Mouse (Mus musculus) forebrain, embryonic 15.5 days (tissue): Measurements from ENCODE around the gene Nsmce4a. TPM values are rescaled to one million over a fixed set of nuclear protein-coding genes. Genes with fewer than 3 reads are reported as not detected.

Source experiments
- ATAC-seq: fragments of 200-750 bp; cut with Nextera tagmentation; replicated peaks from 2 replicates; pipeline ENCODE4 v1.8.0; 2017; ENCODE audit warnings: mild to moderate bottlenecking, moderate TSS enrichment, moderate library complexity
- H3K27ac ChIP-seq: fragments of 300-500 bp; sonication (generic); replicated peaks from 2 replicates; pipeline ENCODE4 v1.5.1; 2015; ENCODE audit warnings: mild to moderate bottlenecking, inconsistent platforms
- H3K27me3 ChIP-seq: fragments of 300-500 bp; sonication (generic); 2 replicates; pipeline ENCODE4 v1.6.1; 2015; ENCODE audit warnings: inconsistent platforms
- H3K36me3 ChIP-seq: fragments of 300-500 bp; sonication (generic); 2 replicates; pipeline ENCODE4 v1.6.1; 2015; ENCODE audit warnings: mild to moderate bottlenecking, inconsistent platforms
- H3K4me1 ChIP-seq: fragments of 300-500 bp; sonication (generic); 2 replicates; pipeline ENCODE4 v1.6.1; 2015; ENCODE audit warnings: inconsistent platforms
- H3K4me2 ChIP-seq: fragments of 300-500 bp; sonication (generic); replicated peaks from 2 replicates; pipeline ENCODE4 v1.6.1; 2015; ENCODE audit warnings: mild to moderate bottlenecking, inconsistent platforms
- H3K4me3 ChIP-seq: fragments of 300-500 bp; sonication (generic); 2 replicates; pipeline ENCODE4 v1.5.1; 2015; ENCODE audit warnings: mild to moderate bottlenecking, inconsistent platforms
- H3K9ac ChIP-seq: fragments of 300-500 bp; sonication (generic); replicated peaks from 2 replicates; pipeline ENCODE4 v1.6.1; 2015; ENCODE audit warnings: mild to moderate bottlenecking, inconsistent platforms
- H3K9me3 ChIP-seq: fragments of 300-500 bp; sonication (generic); 2 replicates; pipeline ENCODE4 v1.6.1; 2016; ENCODE audit warnings: inconsistent platforms
- WGBS: fragments of 180-500 bp; shearing (Covaris S2); methylation state at CpG from one replicate; pipeline ENCODE4 v1.1.7; 2015; ENCODE audit warnings: mixed read lengths; 5-methylcytosine and 5-hydroxymethylcytosine counted together
- polyA plus RNA-seq: library from polyadenylated mRNA; unstranded; fragments of >200 nt; fragmentation: Nextera tagmentation; extraction: Ambion mirVana; gene quantifications from 2 replicates; pipeline ENCODE4 v1.2.1, GENCODE M21; 2015

Nsmce4a gene
- polyA plus RNA-seq, 1 experiment from 2014 or later, result 108 TPM

DNA sequence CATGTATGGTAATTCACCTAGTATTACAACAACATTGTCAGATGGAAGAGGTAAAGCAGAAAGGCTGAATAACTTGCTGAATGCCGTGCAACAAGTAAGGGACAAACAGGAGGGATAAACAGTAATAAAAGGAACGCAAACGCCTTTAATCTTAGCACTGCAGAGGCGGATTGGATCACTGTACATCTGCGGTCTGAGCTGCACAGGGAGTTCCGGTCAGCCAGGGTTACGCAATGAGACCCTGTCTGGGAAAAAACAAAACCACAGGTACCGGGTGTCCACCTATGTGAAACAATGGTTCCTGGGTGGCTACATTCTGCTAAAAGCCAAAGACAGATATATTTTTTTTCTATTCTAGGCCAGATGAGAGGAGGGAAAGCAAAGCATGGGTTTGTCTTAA lies 49.5 kb downstream of the Nsmce4a start:
- 95% methylated on average over 8 of the region's 8 CpGs for WGBS
- Histone ChIP-seq H3K9ac (no peak overlapping the region), H3K9me3 (no peaks in the 10 kb centered on the region), H3K4me2 (no peak overlapping the region), H3K27ac (no peak overlapping the region), H3K4me3 (no peak overlapping the region), H3K4me1 (peaks cover 7% of the 10 kb centered on the region), H3K27me3 (no peaks in the 10 kb centered on the region), H3K36me3 (no peaks in the 10 kb centered on the region)
- no peak for ATAC-seq

- WGBS, result 92% methylated on average over 14 of the region's 14 CpGs
- Histone ChIP-seq H3K9me3 (no peaks in the 10 kb centered on the region), H3K4me1 (peaks cover 24% of the 10 kb centered on the region), H3K36me3 (no peaks in the 10 kb centered on the region), H3K9ac (no peak overlapping the region), H3K4me3 (no peak overlapping the region), H3K27ac (peak overlapping the region; percentile 93), H3K4me2 (no peak overlapping the region), H3K27me3 (no peaks in the 10 kb centered on the region)
- ATAC-seq, result no peak
Observed at GRCm38 (mm10) chr7:130520812-130521422, 52.0 kb downstream of the Nsmce4a start.

GRCm38 (mm10) chr7:130520049-130520425 lies 52.9 kb downstream of the Nsmce4a start, which contains the start of gene Ate1:
Gene Ate1 (minus strand): TSS chr7:130520369.
- no peak for ATAC-seq
- no peaks in the 10 kb centered on the region for H3K9me3 ChIP-seq
- peak within 1 kb of the TSS; percentile 69 for H3K4me2 ChIP-seq
- H3K27me3 ChIP-seq, result no peaks in the 10 kb centered on the region
- H3K4me3 ChIP-seq, result peak within 1 kb of the TSS; percentile 84
- peaks cover 24% of the 10 kb centered on the region for H3K4me1 ChIP-seq
- H3K36me3 ChIP-seq, result no peaks in the 10 kb centered on the region
- H3K9ac ChIP-seq, result peak within 1 kb of the TSS; percentile 96
- peak within 1 kb of the TSS; percentile 93 for H3K27ac ChIP-seq
- WGBS, result 18% methylated on average over 20 of the region's 20 CpGs

DNA sequence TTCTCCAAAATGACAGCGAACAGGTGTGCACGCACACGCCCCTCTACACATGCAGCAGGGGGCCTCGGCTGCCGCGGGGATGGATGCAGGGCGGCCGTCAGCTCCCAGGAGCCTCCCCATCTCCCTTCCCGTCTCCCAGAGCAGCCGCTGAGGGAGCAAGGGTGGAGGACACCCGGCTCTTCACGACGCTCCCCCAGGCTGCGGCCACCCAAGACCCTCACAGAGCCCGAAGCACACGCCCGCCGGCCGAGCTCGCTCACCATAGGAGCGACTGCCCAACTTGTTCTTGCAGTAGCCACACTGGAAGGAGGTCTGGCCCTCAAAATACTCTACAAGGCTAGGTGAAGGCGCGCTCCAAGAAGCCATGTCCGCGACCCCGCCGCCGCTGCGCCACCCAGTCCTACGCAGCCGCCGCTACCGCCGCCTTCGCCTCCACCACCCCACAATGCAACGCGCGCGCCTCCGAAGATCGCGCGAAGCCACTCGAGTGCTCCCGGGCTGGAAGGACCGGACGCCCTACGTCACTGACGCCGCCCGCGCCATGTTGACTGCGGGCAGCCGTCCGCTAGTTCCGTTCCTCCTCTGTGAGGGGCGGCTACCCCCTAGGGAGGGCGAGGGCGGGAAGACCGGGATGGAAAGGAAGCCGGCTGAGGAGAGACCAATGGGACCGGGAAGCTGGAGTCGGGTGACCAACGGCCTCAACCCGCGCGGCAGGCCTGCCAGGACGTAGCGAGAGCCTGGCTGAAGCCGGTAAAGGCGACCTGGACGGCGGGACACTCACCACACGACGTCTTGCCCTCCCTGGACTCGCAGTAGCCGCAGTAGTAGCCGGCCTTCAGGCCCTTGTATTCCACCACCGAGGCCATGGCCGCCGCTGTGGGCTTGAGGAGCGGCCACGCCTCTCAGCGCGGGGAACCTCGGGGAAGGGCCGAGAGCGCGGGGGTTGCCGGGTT lies 53.5 kb downstream of the Nsmce4a start:
- Histone ChIP-seq H3K27ac (peak overlapping the region; percentile 93), H3K36me3 (no peaks in the 10 kb centered on the region; the same call in 1 of the 2 replicates), H3K4me3 (peak overlapping the region; percentile 84), H3K4me2 (peak overlapping the region; percentile 69), H3K9ac (peak overlapping the region; percentile 96), H3K27me3 (no peaks in the 10 kb centered on the region), H3K9me3 (no peaks in the 10 kb centered on the region), H3K4me1 (peaks cover 24% of the 10 kb centered on the region)
- ATAC-seq, result peak; percentile 99
- under 1% methylated on average over 90 of the region's 90 CpGs for WGBS

- Histone ChIP-seq H3K4me1 (peaks cover 24% of the 10 kb centered on the region), H3K27ac (peak overlapping the region; percentile 93), H3K27me3 (no peaks in the 10 kb centered on the region), H3K4me3 (peak overlapping the region; percentile 84), H3K9me3 (no peaks in the 10 kb centered on the region), H3K4me2 (peak overlapping the region; percentile 69), H3K9ac (peak overlapping the region; percentile 96), H3K36me3 (peaks cover 3% of the 10 kb centered on the region; the same call in 1 of the 2 replicates)
- no peak for ATAC-seq
- 39% methylated on average over 26 of the region's 26 CpGs for WGBS
Observed at GRCm38 (mm10) chr7:130518213-130519095, 54.5 kb downstream of the Nsmce4a start.

GRCm38 (mm10) chr7:130510243-130510642 lies 62.7 kb downstream of the Nsmce4a start:
- no peak overlapping the region for H3K4me3 ChIP-seq
- H3K27ac ChIP-seq, result no peak overlapping the region
- H3K4me2 ChIP-seq, result no peak overlapping the region
- no peak for ATAC-seq
- H3K36me3 ChIP-seq, result peaks cover 60% of the 10 kb centered on the region
- WGBS, result 90% methylated on average over 5 of the region's 5 CpGs
- no peaks in the 10 kb centered on the region for H3K9me3 ChIP-seq
- H3K9ac ChIP-seq, result no peak overlapping the region
- H3K27me3 ChIP-seq, result no peaks in the 10 kb centered on the region
- no peaks in the 10 kb centered on the region for H3K4me1 ChIP-seq

GRCm38 (mm10) chr7:130503006-130503405 lies 69.9 kb downstream of the Nsmce4a start:
- Histone ChIP-seq H3K36me3 (peaks cover 54% of the 10 kb centered on the region), H3K9ac (no peak overlapping the region), H3K27ac (no peak overlapping the region), H3K4me2 (no peak overlapping the region), H3K4me1 (no peaks in the 10 kb centered on the region), H3K27me3 (no peaks in the 10 kb centered on the region), H3K9me3 (no peaks in the 10 kb centered on the region), H3K4me3 (no peak overlapping the region)
- 89% methylated on average over 5 of the region's 5 CpGs for WGBS
- no peak for ATAC-seq

DNA sequence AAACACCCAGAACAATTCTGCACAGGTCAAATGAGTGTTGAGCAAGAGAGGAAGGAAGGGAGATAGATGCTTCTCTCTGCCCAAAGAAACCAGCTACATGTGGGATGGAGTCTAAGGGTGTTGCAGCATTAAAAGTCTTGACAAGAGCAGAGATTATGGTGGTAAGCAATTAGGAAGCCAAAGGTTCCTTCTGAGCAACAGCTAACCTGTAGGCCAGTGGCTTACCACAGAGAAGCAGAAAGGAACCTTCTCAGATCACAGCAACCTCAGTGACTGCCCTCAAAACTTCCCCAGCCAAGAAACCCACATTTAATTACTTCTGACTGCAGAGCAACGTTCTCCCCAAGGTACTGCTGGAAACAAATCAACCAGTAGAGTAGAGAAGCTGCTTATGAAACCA lies 71.4 kb downstream of the Nsmce4a start:
- H3K4me1 ChIP-seq, result no peaks in the 10 kb centered on the region

GRCm38 (mm10) chr7:130493346-130493745 lies 79.6 kb downstream of the Nsmce4a start:
- Histone ChIP-seq H3K27ac (peak overlapping the region; percentile 20; the same call in 1 of the 2 replicates), H3K9me3 (no peaks in the 10 kb centered on the region), H3K36me3 (no peaks in the 10 kb centered on the region; the same call in 1 of the 2 replicates), H3K27me3 (no peaks in the 10 kb centered on the region), H3K9ac (no peak overlapping the region), H3K4me1 (peaks cover 11% of the 10 kb centered on the region), H3K4me2 (no peak overlapping the region), H3K4me3 (no peak overlapping the region)
- ATAC-seq, result no peak
- 68% methylated on average over 3 of the region's 3 CpGs for WGBS

More for the DNA sequence above, 71.4 kb downstream of the Nsmce4a start:
- H3K9ac ChIP-seq, result no peak overlapping the region
- peaks cover 42% of the 10 kb centered on the region for H3K36me3 ChIP-seq
- H3K9me3 ChIP-seq, result no peaks in the 10 kb centered on the region
- no peaks in the 10 kb centered on the region for H3K27me3 ChIP-seq
- H3K27ac ChIP-seq, result no peak overlapping the region
- 74% methylated on average over 1 of the region's 1 CpGs for WGBS
- ATAC-seq, result no peak
- H3K4me3 ChIP-seq, result no peak overlapping the region
- H3K4me2 ChIP-seq, result no peak overlapping the region

DNA sequence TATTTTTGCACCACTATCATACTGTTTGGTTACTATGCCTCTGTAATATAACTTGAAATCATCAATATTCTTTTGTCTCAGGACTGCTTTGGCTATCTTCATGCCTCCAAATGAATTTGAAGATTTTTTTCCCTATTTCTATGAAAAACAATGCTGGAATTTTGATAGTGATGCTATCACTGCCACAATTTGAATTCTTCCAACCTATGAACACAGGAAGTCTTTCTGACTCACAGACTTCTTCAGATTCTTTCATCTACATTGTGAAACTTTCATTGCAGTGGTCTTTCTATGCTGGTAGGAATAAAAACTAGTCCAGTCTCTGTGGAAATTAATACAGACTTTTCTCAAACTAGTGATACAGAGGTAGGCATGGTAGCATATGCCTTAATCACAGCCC lies 80.9 kb downstream of the Nsmce4a start:
- ATAC-seq, result no peak

More for the DNA sequence above, 80.9 kb downstream of the Nsmce4a start:
- H3K36me3 ChIP-seq, result no peaks in the 10 kb centered on the region
- H3K4me2 ChIP-seq, result no peak overlapping the region
- no peaks in the 10 kb centered on the region for H3K27me3 ChIP-seq
- no peak overlapping the region for H3K4me3 ChIP-seq
- no peaks in the 10 kb centered on the region for H3K9me3 ChIP-seq
- H3K4me1 ChIP-seq, result peaks cover 11% of the 10 kb centered on the region
- no peak overlapping the region for H3K27ac ChIP-seq
- H3K9ac ChIP-seq, result no peak overlapping the region
